Mouse (Mus musculus): ENCODE data around the gene Nlrp9c. TPM values are rescaled to one million over a fixed set of nuclear protein-coding genes. Genes with fewer than 3 reads are reported as not detected.
"Not testable (repeated sequence)": the region's sequence is repeated elsewhere in the genome, so short reads cannot be mapped to it uniquely, and the experiment has no call there.

The Nlrp9c gene
- not detected in 2 replicates for polyA plus RNA-seq (2011; ENCODE audit: insufficient read depth, insufficient read length, low replicate concordance, missing spikeins)

GRCm38 (mm10) chr7:26403600-26403999 is at the start of gene Nlrp9c:
Gene Nlrp9c, minus strand, starts transcription at chr7:26403700.
- not testable (repeated sequence) for H3K27ac ChIP-seq (ENCODE audit: control insufficient read depth, insufficient read depth, low read depth, low read length, poor library complexity); H3K4me3 ChIP-seq (replicated peaks; ENCODE audit: control insufficient read depth, low read depth, low read length); H3K4me1 ChIP-seq (ENCODE audit: control insufficient read depth, insufficient read depth, low read length)
- 57% methylated on average over 2 of the region's 2 CpGs for WGBS

DNA sequence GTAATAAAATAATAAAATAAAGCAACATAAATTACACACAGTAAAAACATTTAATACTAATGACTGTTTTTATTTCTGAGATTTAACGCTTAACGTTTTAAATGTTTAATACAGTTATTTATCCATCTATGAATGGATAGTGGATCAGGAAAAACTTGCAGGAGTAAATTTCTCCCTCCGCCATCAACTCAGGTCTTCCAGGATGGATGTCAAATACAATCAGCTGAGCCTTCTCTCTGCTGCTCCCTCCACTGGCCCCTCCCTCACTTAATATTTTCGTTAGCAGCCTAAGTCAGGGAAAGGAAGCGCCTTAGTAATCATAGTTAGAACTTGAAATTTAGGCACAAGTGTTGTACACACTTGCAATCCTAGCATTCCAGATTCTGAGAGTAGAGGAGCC is 31.3 kb upstream of the Nlrp9c start, which contains the start of gene Nlrp4a:
Nlrp4a (plus strand) TSS at position 301 of the 400 bp plus-strand sequence.
- no peaks in the 10 kb centered on the region for H3K4me1 ChIP-seq (ENCODE audit: control insufficient read depth, insufficient read depth, low read length)
- no peak within 1 kb of the TSS for H3K27ac ChIP-seq (ENCODE audit: control insufficient read depth, insufficient read depth, low read depth, low read length, poor library complexity)
- no peak for TF ChIP-seq POLR2A (IDR thresholded peaks at IDR 0.05; ENCODE audit: borderline replicate concordance, control insufficient read depth, low read depth, low read length)
- no peak for TF ChIP-seq CTCF (IDR thresholded peaks at IDR 0.05; ENCODE audit: control insufficient read depth, insufficient read depth, low read length)
- H3K4me3 ChIP-seq (replicated peaks; ENCODE audit: control insufficient read depth, low read depth, low read length), result no peak within 1 kb of the TSS
- 74% methylated on average over 5 of the region's 5 CpGs for WGBS

DNA sequence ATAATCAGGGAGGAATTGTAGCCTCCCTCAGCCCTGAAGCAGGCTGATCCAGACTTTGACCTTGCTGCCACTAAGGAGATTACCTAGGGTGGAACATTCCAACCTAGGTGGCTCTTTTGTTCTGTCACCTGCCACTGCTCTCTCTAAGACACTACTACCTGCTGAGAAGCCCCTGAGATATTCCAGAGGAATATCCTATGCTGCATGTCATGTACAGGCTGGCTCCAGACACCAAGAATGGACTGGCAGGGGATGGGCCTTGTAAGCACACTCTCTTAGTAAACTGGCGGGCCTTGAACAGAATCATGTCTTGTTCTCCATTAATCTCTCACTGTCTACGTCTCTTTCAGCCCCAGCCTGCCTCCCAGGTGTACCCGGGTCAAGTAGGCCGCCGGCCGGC is 11.7 kb downstream of the Nlrp9c start:
- H3K4me1 ChIP-seq (ENCODE audit: control insufficient read depth, insufficient read depth, low read length); H3K4me3 ChIP-seq (replicated peaks; ENCODE audit: control insufficient read depth, low read depth, low read length); H3K27ac ChIP-seq (ENCODE audit: control insufficient read depth, insufficient read depth, low read depth, low read length, poor library complexity): not testable (repeated sequence)
- WGBS, result 81% methylated on average over 6 of the region's 6 CpGs

DNA sequence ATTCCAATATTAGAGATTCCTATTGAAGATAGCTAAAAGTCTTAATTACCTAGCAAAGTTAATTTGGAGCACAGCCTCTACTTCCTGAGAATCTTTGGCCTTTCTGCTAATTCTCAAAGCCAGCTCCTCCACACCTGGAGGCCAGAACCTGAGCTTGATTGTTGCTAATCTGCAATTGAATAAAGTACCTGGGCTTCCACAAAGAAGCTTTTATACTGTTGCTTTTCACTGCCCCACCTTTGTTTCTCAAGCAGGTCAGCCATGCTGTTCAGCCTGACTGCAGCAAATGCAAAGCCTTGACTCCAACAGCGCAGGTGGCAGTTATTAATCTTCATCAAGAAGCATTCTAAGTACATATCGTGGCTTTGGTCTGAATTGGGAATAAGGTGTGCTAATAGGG is 12.4 kb downstream of the Nlrp9c start:
- not testable (repeated sequence) for H3K27ac ChIP-seq (ENCODE audit: control insufficient read depth, insufficient read depth, low read depth, low read length, poor library complexity); H3K4me1 ChIP-seq (ENCODE audit: control insufficient read depth, insufficient read depth, low read length)
- WGBS, result 66% methylated on average over 2 of the region's 2 CpGs

DNA sequence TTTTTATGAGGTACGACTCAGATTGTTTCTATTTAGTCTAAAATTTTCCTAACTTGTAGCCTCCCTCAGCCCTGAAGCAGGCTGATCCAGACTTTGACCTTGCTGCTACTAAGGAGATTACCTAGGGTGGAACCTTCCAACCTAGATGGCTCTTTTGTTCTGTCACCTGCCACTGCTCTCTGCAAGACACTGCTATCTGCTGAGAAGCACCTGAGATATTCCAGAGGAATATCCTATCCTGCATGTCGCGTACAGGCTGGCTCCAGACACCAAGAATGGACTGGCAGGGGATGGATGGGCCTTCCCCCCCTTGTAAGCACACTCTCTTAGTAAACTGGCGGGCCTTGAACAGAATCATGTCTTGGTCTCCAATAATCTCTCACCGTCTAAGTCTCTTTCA is 16.8 kb downstream of the Nlrp9c start:
- WGBS, result 70% methylated on average over 5 of the region's 5 CpGs
- H3K4me1 ChIP-seq (ENCODE audit: control insufficient read depth, insufficient read depth, low read length); H3K27ac ChIP-seq (ENCODE audit: control insufficient read depth, insufficient read depth, low read depth, low read length, poor library complexity); H3K4me3 ChIP-seq (replicated peaks; ENCODE audit: control insufficient read depth, low read depth, low read length): not testable (repeated sequence)

More for the DNA sequence above, 12.4 kb downstream of the Nlrp9c start:
- H3K4me3 ChIP-seq (replicated peaks; ENCODE audit: control insufficient read depth, low read depth, low read length), result not testable (repeated sequence)

- 92% methylated on average over 1 of the region's 1 CpGs for WGBS
- TF ChIP-seq CTCF (IDR thresholded peaks at IDR 0.05; ENCODE audit: control insufficient read depth, insufficient read depth, low read length), result no peak
- no peak for TF ChIP-seq POLR2A (IDR thresholded peaks at IDR 0.05; ENCODE audit: borderline replicate concordance, control insufficient read depth, low read depth, low read length)
Measured at GRCm38 (mm10) chr7:26380807-26381206, 22.7 kb downstream of the Nlrp9c start.

GRCm38 (mm10) chr7:26373221-26373620 is 30.3 kb downstream of the Nlrp9c start:
- 79% methylated on average over 5 of the region's 5 CpGs for WGBS
- not testable (repeated sequence) for H3K27ac ChIP-seq (ENCODE audit: control insufficient read depth, insufficient read depth, low read depth, low read length, poor library complexity); H3K4me3 ChIP-seq (replicated peaks; ENCODE audit: control insufficient read depth, low read depth, low read length); H3K4me1 ChIP-seq (ENCODE audit: control insufficient read depth, insufficient read depth, low read length)

More at GRCm38 (mm10) chr7:26380807-26381206, 22.7 kb downstream of the Nlrp9c start:
- Histone ChIP-seq H3K4me3 (replicated peaks; ENCODE audit: control insufficient read depth, low read depth, low read length) (no peak overlapping the region), H3K27ac (ENCODE audit: control insufficient read depth, insufficient read depth, low read depth, low read length, poor library complexity) (no peak overlapping the region), H3K4me1 (ENCODE audit: control insufficient read depth, insufficient read depth, low read length) (no peaks in the 10 kb centered on the region)

DNA sequence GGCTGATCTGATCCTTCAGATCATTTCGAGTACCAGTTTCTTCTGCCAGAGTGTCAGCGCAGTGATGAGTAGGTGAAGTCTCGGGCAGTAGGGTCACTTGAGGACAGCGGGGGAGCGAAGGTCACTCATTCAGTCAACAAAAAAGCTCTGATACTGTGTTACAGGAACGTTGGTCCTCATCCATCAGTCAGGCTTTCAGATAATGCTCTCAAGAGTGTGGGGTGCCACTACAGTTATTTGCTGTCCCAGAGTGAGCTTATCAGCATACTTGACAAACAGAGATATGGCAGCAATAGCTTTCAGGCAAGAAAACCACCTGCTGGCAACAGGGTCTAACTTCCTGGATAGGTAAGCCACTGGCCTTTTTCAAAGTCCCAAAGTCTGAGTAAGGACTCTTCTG is 46.8 kb downstream of the Nlrp9c start:
- H3K27ac ChIP-seq (ENCODE audit: control insufficient read depth, insufficient read depth, low read depth, low read length, poor library complexity); H3K4me1 ChIP-seq (ENCODE audit: control insufficient read depth, insufficient read depth, low read length); H3K4me3 ChIP-seq (replicated peaks; ENCODE audit: control insufficient read depth, low read depth, low read length): not testable (repeated sequence)
- WGBS, result 80% methylated on average over 6 of the region's 6 CpGs

- not testable (repeated sequence) for H3K27ac ChIP-seq (ENCODE audit: control insufficient read depth, insufficient read depth, low read depth, low read length, poor library complexity); H3K4me1 ChIP-seq (ENCODE audit: control insufficient read depth, insufficient read depth, low read length); H3K4me3 ChIP-seq (replicated peaks; ENCODE audit: control insufficient read depth, low read depth, low read length)
- 83% methylated on average over 3 of the region's 3 CpGs for WGBS
Measured at GRCm38 (mm10) chr7:26352258-26352657, 51.2 kb downstream of the Nlrp9c start.

DNA sequence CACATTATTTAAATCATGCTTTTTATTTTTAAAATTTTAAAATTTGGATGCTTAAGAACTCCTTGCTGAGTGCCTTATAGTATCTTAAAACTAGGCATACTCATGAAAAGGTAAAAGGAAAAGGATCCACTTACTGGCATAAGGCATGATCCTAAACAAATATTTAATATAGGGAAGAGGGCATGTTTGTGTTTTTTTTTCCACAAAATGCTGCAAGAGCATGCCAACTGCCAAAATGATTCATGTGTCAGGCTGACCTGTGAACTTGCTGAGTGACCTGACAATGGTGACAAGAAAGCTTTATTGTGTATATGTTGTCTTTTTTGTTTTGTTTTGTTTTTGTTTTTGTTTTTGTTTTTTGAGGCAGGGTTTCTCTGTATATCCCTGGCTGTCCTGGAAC is 53.3 kb downstream of the Nlrp9c start:
- not testable (repeated sequence) for H3K4me3 ChIP-seq (replicated peaks; ENCODE audit: control insufficient read depth, low read depth, low read length); H3K4me1 ChIP-seq (ENCODE audit: control insufficient read depth, insufficient read depth, low read length); H3K27ac ChIP-seq (ENCODE audit: control insufficient read depth, insufficient read depth, low read depth, low read length, poor library complexity)

DNA sequence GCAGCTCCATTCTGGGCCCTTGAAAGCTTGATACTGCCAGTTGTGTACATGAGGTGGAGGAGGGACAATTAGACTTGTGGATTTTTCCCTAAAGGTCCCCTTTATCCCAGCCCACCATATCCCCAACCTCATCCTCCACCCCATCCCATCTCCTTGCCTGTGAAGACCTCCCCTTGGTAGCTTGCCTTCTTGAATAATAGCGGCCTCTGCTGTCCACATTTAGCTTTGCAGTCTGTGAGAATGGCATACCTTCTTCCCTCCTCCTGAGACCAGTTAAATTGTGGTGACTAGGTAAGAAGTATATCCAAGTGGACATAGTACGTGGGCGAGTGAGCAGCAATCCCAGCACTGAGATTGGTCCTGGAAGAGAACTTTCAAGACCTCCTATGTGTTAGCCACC is 83.1 kb downstream of the Nlrp9c start:
- H3K4me3 ChIP-seq (replicated peaks; ENCODE audit: control insufficient read depth, low read depth, low read length); H3K4me1 ChIP-seq (ENCODE audit: control insufficient read depth, insufficient read depth, low read length); H3K27ac ChIP-seq (ENCODE audit: control insufficient read depth, insufficient read depth, low read depth, low read length, poor library complexity): not testable (repeated sequence)
- WGBS, result 65% methylated on average over 3 of the region's 3 CpGs

DNA sequence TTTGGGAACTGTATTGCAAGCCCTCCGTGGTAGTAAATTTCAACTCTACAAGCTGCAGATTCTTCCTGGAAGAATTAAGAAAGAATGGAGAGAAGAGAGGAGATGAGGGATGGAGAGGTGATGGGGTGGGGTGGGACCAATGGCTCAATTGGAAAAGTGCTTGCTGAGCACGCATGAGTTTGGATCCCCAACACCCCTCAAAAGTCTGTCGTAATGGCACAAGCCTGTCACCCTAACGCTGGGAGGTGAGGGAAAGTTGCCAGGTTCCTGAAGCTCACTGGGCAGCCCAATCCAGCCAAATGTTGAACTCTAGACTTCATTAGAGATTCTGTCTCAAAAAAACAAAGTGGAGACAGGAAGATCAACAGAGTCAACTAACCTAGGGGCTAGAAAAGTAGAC is 87.7 kb downstream of the Nlrp9c start:
- WGBS, result 72% methylated on average over 4 of the region's 4 CpGs
- not testable (repeated sequence) for H3K27ac ChIP-seq (ENCODE audit: control insufficient read depth, insufficient read depth, low read depth, low read length, poor library complexity); H3K4me3 ChIP-seq (replicated peaks; ENCODE audit: control insufficient read depth, low read depth, low read length); H3K4me1 ChIP-seq (ENCODE audit: control insufficient read depth, insufficient read depth, low read length)

DNA sequence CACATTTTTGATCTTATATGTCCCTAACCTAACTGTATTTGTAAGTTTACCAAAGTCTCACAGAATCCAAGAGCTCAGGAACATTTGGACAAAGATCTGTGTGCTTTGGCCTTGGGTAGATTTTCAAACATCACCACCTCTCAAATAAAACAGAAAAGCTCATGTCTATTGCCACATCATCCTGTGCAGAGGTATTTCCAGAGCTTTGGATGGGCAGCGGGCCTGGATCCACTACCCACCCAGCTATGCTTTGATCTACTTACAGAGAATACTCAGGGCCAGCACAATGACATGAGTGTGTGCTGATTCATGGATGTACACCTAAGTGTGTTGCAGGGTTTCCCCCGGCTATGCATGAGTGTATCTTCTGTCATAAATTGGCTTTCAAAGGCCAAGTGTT is 88.3 kb downstream of the Nlrp9c start:
- H3K4me1 ChIP-seq (ENCODE audit: control insufficient read depth, insufficient read depth, low read length); H3K27ac ChIP-seq (ENCODE audit: control insufficient read depth, insufficient read depth, low read depth, low read length, poor library complexity); H3K4me3 ChIP-seq (replicated peaks; ENCODE audit: control insufficient read depth, low read depth, low read length): not testable (repeated sequence)
- 71% methylated on average over 2 of the region's 2 CpGs for WGBS

- not testable (repeated sequence) for H3K27ac ChIP-seq (ENCODE audit: control insufficient read depth, insufficient read depth, low read depth, low read length, poor library complexity); H3K4me1 ChIP-seq (ENCODE audit: control insufficient read depth, insufficient read depth, low read length); H3K4me3 ChIP-seq (replicated peaks; ENCODE audit: control insufficient read depth, low read depth, low read length)
- 72% methylated on average over 4 of the region's 4 CpGs for WGBS
Measured at GRCm38 (mm10) chr7:26311786-26312185, 91.7 kb downstream of the Nlrp9c start.
